In genomic region chr4:53121516-53122227, GRCm38 (mm10) we compare ENCODE assay signal across 8 mouse cellular contexts. TPM values are rescaled to one million over a fixed set of nuclear protein-coding genes. Genes with fewer than 3 reads are reported as not detected.
DNase-seq lines count a peak whose midpoint lies in the region; ATAC-seq and TF ChIP-seq lines count a peak whose summit lies in the region.

No protein-coding gene starts in this region.

- H3K27me3 ChIP-seq in liver, embryonic 14.5 days (ENCODE audit: control insufficient read depth, insufficient read depth, low read length), result no peaks in the 10 kb centered on the region
- no peaks in the 10 kb centered on the region for H3K27me3 ChIP-seq in hindbrain, embryonic 11.5 days (ENCODE audit: control insufficient read depth, insufficient read depth, low read length)

- H3K4me2 ChIP-seq in liver, embryonic 14.5 days (ENCODE audit: low read depth), result peak overlapping the region; percentile 1; the same call in 1 of the 2 replicates
- H3K4me2 ChIP-seq in hindbrain, embryonic 11.5 days (replicated peaks; ENCODE audit: low read depth, low read length), result no peak overlapping the region

- peak overlapping the region; percentile 40 for H3K27ac ChIP-seq in gastrocnemius, adult 2 months
- H3K27ac ChIP-seq in liver, embryonic 14.5 days, result no peak overlapping the region
- no peak overlapping the region for H3K27ac ChIP-seq in hindbrain, embryonic 11.5 days (ENCODE audit: low read depth, low read length)

- peak; percentile 79 for DNase-seq in layer of hippocampus, adult 9-11 months
- DNase-seq in layer of hippocampus, adult 8-10 months (ENCODE audit: low spot score in 2 of 2), result no peak
- peak; percentile 8 for DNase-seq in T-cell, adult 2 months (ENCODE audit: low spot score)
- peak; percentile 63 for DNase-seq in gastrocnemius, adult 2 months
- no peak for DNase-seq in liver, embryonic 14.5 days (ENCODE audit: low read depth in 3 of 3, low spot score in 3 of 3)
- DNase-seq in spleen, adult 18-20 months, result peak; percentile 27 to 28
- DNase-seq in cerebellum, adult 18-20 months, result no peak
- no peak for DNase-seq in hindbrain, embryonic 11.5 days (ENCODE audit: low spot score)

- no peak overlapping the region for H3K4me3 ChIP-seq in gastrocnemius, adult 2 months
- no peak overlapping the region for H3K4me3 ChIP-seq in liver, embryonic 14.5 days (ENCODE audit: insufficient read depth in 1 of 2, low read depth in 2 of 2, low read length in 2 of 2)
- H3K4me3 ChIP-seq in hindbrain, embryonic 11.5 days (ENCODE audit: low read depth, low read length), result no peak overlapping the region

- H3K9ac ChIP-seq in liver, embryonic 14.5 days (replicated peaks), result no peak overlapping the region
- H3K9ac ChIP-seq in hindbrain, embryonic 11.5 days (ENCODE audit: low read depth, low read length), result no peak overlapping the region

- H3K4me1 ChIP-seq in liver, embryonic 14.5 days (replicated peaks; ENCODE audit: control insufficient read depth in 2 of 2, insufficient read depth in 2 of 2, low read length in 1 of 2), result peaks cover 18 to 32% of the 10 kb centered on the region in 2 experiments
- H3K4me1 ChIP-seq in hindbrain, embryonic 11.5 days (replicated peaks; ENCODE audit: control insufficient read depth, insufficient read depth, low read length), result no peaks in the 10 kb centered on the region

- no peaks in the 10 kb centered on the region; the same call in none of the 2 replicates for H3K36me3 ChIP-seq in liver, embryonic 14.5 days (replicated peaks; ENCODE audit: control insufficient read depth, insufficient read depth, low read depth)
- no peaks in the 10 kb centered on the region for H3K36me3 ChIP-seq in hindbrain, embryonic 11.5 days (ENCODE audit: control insufficient read depth, insufficient read depth, low read length)

- no peak for TF ChIP-seq EP300 in liver, embryonic 14.5 days (IDR thresholded peaks at IDR 0.05; ENCODE audit: low read depth)

- H3K9me3 ChIP-seq in liver, embryonic 14.5 days (ENCODE audit: control insufficient read depth, low read length), result no peaks in the 10 kb centered on the region
- H3K9me3 ChIP-seq in hindbrain, embryonic 11.5 days (ENCODE audit: control insufficient read depth, low read length), result no peaks in the 10 kb centered on the region

- no peak for TF ChIP-seq CTCF in gastrocnemius, adult 2 months (IDR thresholded peaks at IDR 0.05)
- TF ChIP-seq CTCF in liver, embryonic 14.5 days (IDR thresholded peaks at IDR 0.05; ENCODE audit: low read depth), result no peak

- 26% methylated on average over 7 of the region's 7 CpGs for WGBS in liver, embryonic 14.5 days (ENCODE audit: insufficient replicate concordance)
- WGBS in hindbrain, embryonic 11.5 days, result 75% methylated on average over 7 of the region's 7 CpGs

- intact Hi-C loops in gastrocnemius, adult 2 months (cut with DNase I), result no loop called here

- peak; percentile 30 for ATAC-seq in liver, embryonic 14.5 days (ENCODE audit: insufficient read depth)
- no peak for ATAC-seq in hindbrain, embryonic 11.5 days (ENCODE audit: low FRiP score)

RNA-seq across cellular contexts. Expression of gene Abca1, which starts 38.0 kb away (rescaled TPM):
- 10 to 100 TPM; 23.5 to 37.9 (median 28.2) TPM for total RNA-seq in layer of hippocampus, adult 8-10 months (2022)
- total RNA-seq in gastrocnemius, adult 2 months (2021), result 1 to 10 TPM; 5.9 to 8.6 TPM
- 5.7 and 7.0 TPM in 2 replicates for polyA plus RNA-seq in liver, embryonic 14.5 days (2012; rRNA removed)
- polyA plus RNA-seq in liver, embryonic 14.5 days (2014; fragmentation: Nextera tagmentation; extraction: Ambion mirVana), result 12.0 and 13.1 TPM in 2 replicates
- 6.1 and 7.5 TPM in 2 replicates for polyA plus RNA-seq in hindbrain, embryonic 11.5 days (2014; fragmentation: Nextera tagmentation; extraction: Ambion mirVana)

Comparison
In these comparisons a context has a peak if more than half of its experiments do, and no peak if none do; other contexts are left out.
1. DNase-seq: peak in layer of hippocampus, adult 9-11 months (single experiment), T-cell, adult 2 months (single experiment), gastrocnemius, adult 2 months (single experiment) and spleen, adult 18-20 months (2 of 2); none in layer of hippocampus, adult 8-10 months (0 of 2), liver, embryonic 14.5 days (0 of 3), cerebellum, adult 18-20 months (0 of 2) and hindbrain, embryonic 11.5 days (single experiment).